Mouse (Mus musculus) ES-E14 (cell line): Measurements from ENCODE around the gene Nfkbie. TPM values are rescaled to one million over a fixed set of nuclear protein-coding genes. Genes with fewer than 3 reads are reported as not detected.
A peak's percentile ranks its signal among the peaks of the same experiment; 100 is the strongest.

Experiments used
- DNase-seq: peaks from one replicate; pipeline ENCODE4 v3.0.0-alpha.2; 2013; ENCODE audit warnings: low read depth, low spot score
- H3K27ac ChIP-seq: 2 replicates; pipeline ENCODE4 v1.5.1; 2012; ENCODE audit warnings: low read depth, mild to moderate bottlenecking, low read length, moderate library complexity, mixed read lengths; ENCODE audit not compliant: poor library complexity, insufficient read depth, severe bottlenecking
- H3K36me3 ChIP-seq: 2 replicates; pipeline ENCODE4 v1.6.1; 2012; ENCODE audit warnings: mild to moderate bottlenecking, low read length, moderate library complexity, mixed read lengths; ENCODE audit not compliant: control insufficient read depth, poor library complexity, insufficient read depth, severe bottlenecking
- H3K4me1 ChIP-seq, 2 experiments: fragments of 150-350 bp in 1 of 2; sonication (generic) in 1 of 2; 2 replicates each; pipeline ENCODE4 v1.6.1; 2012; ENCODE audit warnings: low read length in 2 of 2, mild to moderate bottlenecking in 1 of 2, mixed read lengths in 1 of 2; ENCODE audit not compliant: control insufficient read depth in 2 of 2, insufficient read depth in 2 of 2, poor library complexity in 1 of 2
- H3K4me3 ChIP-seq, 2 experiments: fragments of 150-350 bp in 1 of 2; sonication (generic) in 1 of 2; 2 replicates each; pipeline ENCODE4 v1.5.1; 2012; ENCODE audit warnings: low read length in 2 of 2, low read depth in 1 of 2, mild to moderate bottlenecking in 1 of 2, mixed read lengths in 1 of 2; ENCODE audit not compliant: insufficient read depth in 1 of 2, poor library complexity in 1 of 2, severe bottlenecking in 1 of 2
- H3K9ac ChIP-seq: 2 replicates; pipeline ENCODE4 v1.6.1; 2012; ENCODE audit warnings: low read depth, mild to moderate bottlenecking, low read length, mixed read lengths; ENCODE audit not compliant: poor library complexity, insufficient read depth, severe bottlenecking
- H3K9me3 ChIP-seq: fragments of 150-350 bp; sonication (generic); 2 replicates; pipeline ENCODE4 v1.6.1; 2012; ENCODE audit warnings: low read depth, mild to moderate bottlenecking, low read length; ENCODE audit not compliant: control insufficient read depth, insufficient read depth
- CHD2 ChIP-seq: IDR thresholded peaks from 2 replicates; pipeline ENCODE4 v1.6.1; 2014; ENCODE audit warnings: mild to moderate bottlenecking, low read depth, low read length, inconsistent platforms
- HCFC1 ChIP-seq: IDR thresholded peaks from 2 replicates; pipeline ENCODE4 v1.6.1; 2012; ENCODE audit warnings: low read length, inconsistent platforms, borderline replicate concordance; ENCODE audit not compliant: insufficient read depth
- MAFK ChIP-seq: IDR thresholded peaks from 2 replicates; pipeline ENCODE4 v1.6.1; 2014; ENCODE audit warnings: mild to moderate bottlenecking, low read depth, low read length, inconsistent platforms; ENCODE audit not compliant: insufficient read depth
- ZC3H11A ChIP-seq: IDR thresholded peaks from 2 replicates; pipeline ENCODE4 v1.6.1; 2012; ENCODE audit warnings: low read depth, mild to moderate bottlenecking, inconsistent platforms, low read length, borderline replicate concordance
- ZNF384 ChIP-seq: IDR thresholded peaks from 2 replicates; pipeline ENCODE4 v1.6.1; 2012; ENCODE audit warnings: low read depth, low read length, inconsistent platforms
- in situ Hi-C, 2 experiments: fragments of 600-800 bp; cut with MboI; formaldehyde crosslinking; loops; one replicate each; pipeline ENCODE4 v1.15.1; 2025; ENCODE audit warnings: low sequenced_read_pairs in 2 of 2, inconsistent platforms in 1 of 2; ENCODE audit not compliant: unreplicated experiment in 2 of 2
- total RNA-seq: library from RNA; depleted of rRNA; stranded (reverse); fragments of 300-350 nt; gene quantifications from 2 replicates; pipeline ENCODE4 v1.2.3, GENCODE M21; 2012

Nfkbie gene
- total RNA-seq, 1 experiment: 2.2 TPM

GRCm38 (mm10) chr17:45592606-45593431 is 37.3 kb downstream of the Nfkbie start:
- no peak overlapping the region for H3K27ac ChIP-seq
- H3K4me3 ChIP-seq: peak overlapping the region; percentile 85 to 87

GRCm38 (mm10) chr17:45593479-45593878 is 38.0 kb downstream of the Nfkbie start:
- Histone ChIP-seq H3K4me3 (peak overlapping the region; percentile 85 to 87), H3K9me3 (no peaks in the 10 kb centered on the region), H3K27ac (no peak overlapping the region), H3K36me3 (peaks cover 38% of the 10 kb centered on the region), H3K9ac (peak overlapping the region; percentile 84; the same call in 1 of the 2 replicates), H3K4me1 (peaks cover 5 to 31% of the 10 kb centered on the region in 2 experiments)
- in situ Hi-C loops: no loop called here
- TF ChIP-seq HCFC1 (no peak), ZC3H11A (peak; percentile 35; the same call in 1 of the 2 replicates), CHD2 (no peak)
- no peak for DNase-seq

More at GRCm38 (mm10) chr17:45592606-45593431, 37.3 kb downstream of the Nfkbie start:
- DNase-seq: no peak
- peaks cover 43% of the 10 kb centered on the region for H3K36me3 ChIP-seq
- peaks cover 5 to 31% of the 10 kb centered on the region in 2 experiments for H3K4me1 ChIP-seq
- TF ChIP-seq CHD2 (no peak), MAFK (no peak), ZNF384 (no peak), HCFC1 (no peak), ZC3H11A (no peak)
- peak overlapping the region; percentile 84; the same call in 1 of the 2 replicates for H3K9ac ChIP-seq
- in situ Hi-C loops: no loop called here
- no peaks in the 10 kb centered on the region for H3K9me3 ChIP-seq

- in situ Hi-C loops: no loop called here
- no peak for TF ChIP-seq CHD2
- TF ChIP-seq ZNF384: no peak
- TF ChIP-seq MAFK: no peak
- no peak for TF ChIP-seq HCFC1
- TF ChIP-seq ZC3H11A: no peak
- Histone ChIP-seq H3K9ac (peak overlapping the region; percentile 84; the same call in 1 of the 2 replicates), H3K27ac (no peak overlapping the region), H3K9me3 (no peaks in the 10 kb centered on the region), H3K4me3 (peak overlapping the region; percentile 85 to 87), H3K36me3 (peaks cover 31% of the 10 kb centered on the region), H3K4me1 (peaks cover 5 to 31% of the 10 kb centered on the region in 2 experiments)
- no peak for DNase-seq
Observed at GRCm38 (mm10) chr17:45594195-45594594, 38.7 kb downstream of the Nfkbie start.

- DNase-seq: no peak
- TF ChIP-seq ZNF384 (no peak), MAFK (no peak), HCFC1 (no peak), ZC3H11A (no peak)
- Histone ChIP-seq H3K4me1 (peaks cover 5 to 31% of the 10 kb centered on the region in 2 experiments), H3K4me3 (peak overlapping the region; percentile 85 to 87), H3K27ac (peak overlapping the region; percentile 67; the same call in 1 of the 2 replicates), H3K9me3 (no peaks in the 10 kb centered on the region), H3K36me3 (peaks cover 22% of the 10 kb centered on the region), H3K9ac (peak overlapping the region; percentile 84)
- in situ Hi-C loops: no loop called here
Observed at GRCm38 (mm10) chr17:45594881-45595735, 39.6 kb downstream of the Nfkbie start.
